Mouse (Mus musculus): Measurements from ENCODE around the gene Mymk.

The Mymk gene

GRCm38 (mm10) chr2:27078312-27078711 lies 6.3 kb upstream of the Mymk start:
- no peak for DNase-seq (ENCODE audit: low read depth)

DNA sequence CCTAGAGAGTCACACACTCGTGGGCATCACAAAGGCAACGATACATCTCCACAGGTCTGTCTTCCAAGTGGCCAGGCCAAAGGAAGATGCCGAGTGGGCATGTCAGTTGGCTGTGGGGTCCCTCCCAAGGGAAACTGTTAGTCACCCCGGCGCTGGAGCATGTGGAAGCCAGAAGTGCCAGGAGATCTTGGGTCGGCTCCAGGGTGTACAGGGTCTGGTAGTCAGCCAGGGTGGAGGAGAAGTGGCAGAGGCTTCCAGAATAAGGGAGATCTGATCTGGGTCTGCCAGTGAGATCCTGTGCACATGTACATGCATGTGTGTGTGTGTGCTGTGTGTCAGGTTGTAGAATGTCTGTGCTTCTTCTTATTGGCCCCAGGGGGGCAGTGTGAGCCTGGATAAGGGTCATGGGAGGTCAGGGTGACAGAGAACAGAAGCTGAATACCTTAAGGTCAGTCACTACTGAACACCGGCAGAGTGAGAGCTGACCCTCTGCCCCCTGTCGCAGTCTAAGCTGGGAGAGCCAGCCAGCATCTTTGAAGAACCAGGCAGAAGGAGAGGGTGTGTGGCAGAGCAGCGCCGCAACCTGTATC lies 5.8 kb upstream of the Mymk start:
- no peak for DNase-seq (ENCODE audit: low read depth)

GRCm38 (mm10) chr2:27075485-27075884 lies 3.5 kb upstream of the Mymk start:
- peak; percentile 37 for DNase-seq (ENCODE audit: low read depth)

DNA sequence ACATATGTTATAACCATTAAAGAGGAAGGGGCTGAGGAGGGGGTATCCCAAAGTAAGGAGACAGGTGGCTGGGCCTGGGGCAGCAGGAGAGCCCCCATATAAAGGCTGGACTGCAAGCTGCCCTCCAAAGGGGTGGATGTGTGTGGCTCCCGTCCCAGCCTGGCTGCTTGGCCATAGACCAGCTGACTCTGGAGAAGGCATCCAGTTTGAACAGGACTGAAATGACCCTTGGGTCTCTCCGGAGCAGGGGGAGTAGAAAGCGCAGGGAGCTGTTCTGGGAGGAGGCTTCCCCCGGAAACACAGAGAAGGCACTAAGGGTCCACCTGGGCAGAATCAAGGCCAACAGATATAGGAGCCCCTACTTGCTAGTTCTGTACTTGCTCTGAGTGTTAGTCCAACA lies 2.8 kb upstream of the Mymk start:
- DNase-seq (ENCODE audit: low read depth) = no peak

GRCm38 (mm10) chr2:27073407-27073806 lies 1.4 kb upstream of the Mymk start:
- no peak for DNase-seq (ENCODE audit: low read depth)

- DNase-seq (ENCODE audit: low read depth) = no peak
Measured at GRCm38 (mm10) chr2:27071137-27071536, 842 bp downstream of the Mymk start.

GRCm38 (mm10) chr2:27070247-27070813 lies 1.6 kb downstream of the Mymk start:
- no peak for DNase-seq (ENCODE audit: low read depth)

GRCm38 (mm10) chr2:27069646-27070045 lies 2.3 kb downstream of the Mymk start:
- no peak for DNase-seq (ENCODE audit: low read depth)

GRCm38 (mm10) chr2:27067996-27068395 lies 4.0 kb downstream of the Mymk start:
- DNase-seq (ENCODE audit: low read depth) = no peak

- no peak for DNase-seq (ENCODE audit: low read depth)
Measured at GRCm38 (mm10) chr2:27067124-27067523, 4.9 kb downstream of the Mymk start.

DNA sequence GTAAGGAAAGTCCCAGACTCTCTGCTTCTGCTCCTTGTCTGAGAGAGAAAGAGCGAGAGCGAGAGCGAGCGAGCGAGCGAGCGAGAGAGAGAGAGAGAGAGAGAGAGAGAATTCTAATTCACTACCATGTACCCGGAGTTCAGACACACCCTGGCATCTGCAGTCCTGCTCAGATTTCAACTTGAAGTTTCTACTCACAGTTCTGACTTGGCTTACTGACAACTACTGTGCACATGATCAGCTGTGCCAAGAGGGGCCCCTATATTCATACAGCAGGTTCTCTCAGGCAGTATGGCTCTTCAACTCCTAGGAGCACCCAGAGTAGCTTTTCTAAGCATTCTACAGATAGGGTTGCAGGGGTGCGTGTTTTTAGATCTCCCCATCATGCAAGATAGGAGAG lies 12.8 kb downstream of the Mymk start:
- DNase-seq (ENCODE audit: low read depth) = no peak

DNA sequence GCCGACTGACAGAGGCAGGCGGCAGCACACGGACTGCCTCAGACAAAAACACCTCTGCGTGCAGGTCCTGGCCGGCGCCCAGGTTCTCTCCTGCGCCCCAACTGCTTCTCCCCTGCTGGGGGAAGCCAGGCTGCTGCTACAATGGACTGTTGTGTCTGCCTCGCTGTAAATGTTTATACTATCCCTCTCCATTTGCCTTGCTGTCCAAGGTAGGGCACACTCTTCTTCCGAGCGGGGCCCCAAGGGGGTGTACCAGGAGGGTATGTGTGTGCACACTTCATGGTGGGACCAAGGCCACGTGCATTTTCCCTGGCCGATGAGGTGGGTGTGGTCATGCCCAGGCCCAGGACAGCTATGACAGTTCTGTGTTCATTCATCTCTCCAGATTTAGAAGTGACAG lies 13.2 kb downstream of the Mymk start:
- no peak for DNase-seq (ENCODE audit: low read depth)

DNA sequence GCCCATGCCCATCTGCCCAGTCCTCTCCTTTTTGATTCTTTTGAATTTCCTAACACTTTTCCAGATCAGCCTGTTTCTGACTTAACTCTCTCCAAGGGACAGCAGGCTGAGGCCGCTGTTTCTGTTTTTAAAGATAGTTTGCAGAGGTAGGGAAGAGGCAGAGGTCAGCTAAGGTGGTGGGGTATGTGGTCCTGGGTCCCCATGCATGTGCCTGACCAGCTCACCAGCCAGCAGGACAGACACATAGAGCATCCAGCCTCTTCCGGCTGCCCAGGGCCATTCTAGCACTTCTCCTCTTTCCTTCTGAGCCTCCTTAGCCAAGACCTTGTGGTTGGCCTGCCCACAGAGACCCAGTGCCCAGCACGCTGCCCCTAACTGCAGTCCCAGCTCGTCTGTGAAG lies 13.7 kb downstream of the Mymk start:
- no peak for DNase-seq (ENCODE audit: low read depth)

DNA sequence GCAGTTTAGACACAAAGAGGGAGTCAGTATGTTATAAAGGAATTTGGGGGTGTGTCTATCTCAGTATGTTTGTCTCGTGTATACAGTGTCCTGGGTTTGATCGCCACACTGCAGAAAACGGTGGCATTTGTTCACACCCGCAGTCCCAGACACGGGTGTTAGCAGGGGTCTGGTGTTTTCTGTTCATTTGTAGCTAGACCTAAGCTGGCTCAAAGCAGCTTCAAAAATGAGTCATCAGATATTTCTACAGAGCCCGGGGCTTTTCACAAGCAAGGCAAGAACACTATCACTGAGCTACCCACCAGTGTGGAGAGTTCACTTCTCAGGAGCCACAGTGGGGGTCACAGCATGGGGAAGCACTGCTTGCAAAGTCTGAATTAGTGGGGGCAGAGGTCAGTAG lies 22.6 kb downstream of the Mymk start:
- no peak for DNase-seq (ENCODE audit: low read depth)

DNA sequence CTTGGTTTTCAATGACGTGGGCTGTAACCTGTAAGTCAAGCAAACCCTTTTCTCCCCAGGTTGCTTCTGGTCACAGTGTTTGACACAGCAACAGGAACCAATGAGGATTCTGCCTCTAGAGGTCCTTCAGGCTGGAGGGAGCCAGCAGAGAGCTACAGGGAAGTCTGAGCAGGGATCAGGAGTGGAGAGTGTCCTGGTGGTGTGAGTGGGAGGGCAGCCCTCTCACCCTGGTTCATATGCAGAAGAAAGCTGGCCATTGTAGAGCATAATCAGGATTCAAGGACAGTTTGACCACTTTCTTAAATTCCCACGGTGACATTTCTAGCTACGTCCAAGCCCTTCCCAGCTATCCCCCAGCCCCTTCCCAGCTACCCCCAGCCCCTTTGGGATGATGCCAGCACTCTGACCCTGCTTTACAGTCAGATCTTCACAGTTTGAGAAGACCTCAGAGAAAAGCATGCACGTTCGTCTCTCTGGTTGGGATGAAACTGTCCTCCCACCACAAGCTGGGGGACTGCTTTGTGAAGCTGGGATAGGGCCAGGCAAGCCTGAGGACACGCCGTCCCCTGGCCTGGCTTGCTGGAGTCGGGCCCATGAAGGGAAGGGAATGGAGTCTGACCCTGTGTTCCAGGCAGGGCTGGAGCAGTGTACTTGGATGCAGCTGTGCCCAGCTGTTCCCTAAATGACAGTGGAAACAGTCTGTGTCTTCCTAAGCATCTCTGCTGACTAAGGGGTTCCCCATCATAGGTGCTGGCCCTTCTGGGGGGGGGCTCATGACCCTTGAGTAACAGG lies 25.8 kb downstream of the Mymk start:
- DNase-seq (ENCODE audit: low read depth) = no peak

DNA sequence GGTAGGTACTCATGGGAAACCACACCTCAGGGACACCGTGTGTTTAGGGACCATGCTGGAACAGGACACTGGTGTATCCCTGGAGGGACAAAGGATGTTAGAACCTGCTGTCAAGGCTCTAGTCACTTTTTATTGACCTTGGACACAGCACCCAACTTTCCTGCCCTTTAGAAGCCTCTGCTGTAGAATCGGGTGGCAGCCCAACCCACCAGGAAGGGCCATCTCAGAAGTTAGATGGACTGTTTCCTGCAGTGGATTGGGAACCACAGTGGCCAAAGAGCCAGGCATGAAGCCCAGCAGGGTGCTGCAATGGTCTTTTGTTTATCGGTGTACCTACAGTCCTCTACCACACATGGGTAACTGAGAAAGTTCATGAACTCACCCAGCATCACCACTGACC lies 27.3 kb downstream of the Mymk start:
- no peak for DNase-seq (ENCODE audit: low read depth)

GRCm38 (mm10) chr2:27044166-27044565 lies 27.8 kb downstream of the Mymk start:
- no peak for DNase-seq (ENCODE audit: low read depth)

DNA sequence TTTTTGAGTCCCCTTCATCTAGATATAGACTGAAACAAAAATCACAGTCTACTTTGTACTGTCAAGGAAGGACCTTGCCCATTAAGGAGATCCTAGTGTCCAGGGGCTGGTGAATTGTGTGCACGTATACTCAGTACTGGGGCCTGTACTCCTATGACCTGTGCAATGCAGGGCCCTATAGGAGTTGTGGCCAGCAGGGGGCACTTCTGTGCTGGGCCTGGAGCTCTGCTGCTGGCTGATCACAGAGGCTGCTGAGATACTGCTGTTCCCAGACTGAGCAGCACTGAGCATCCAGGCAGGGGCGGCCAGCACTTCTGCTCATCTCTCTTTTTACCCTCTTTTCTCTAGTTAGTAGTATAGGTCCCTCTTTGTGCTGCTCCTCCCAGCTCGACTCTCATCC lies 28.5 kb downstream of the Mymk start:
- DNase-seq (ENCODE audit: low read depth) = no peak

GRCm38 (mm10) chr2:27042131-27042844 lies 29.7 kb downstream of the Mymk start:
- DNase-seq (ENCODE audit: low read depth) = no peak

- no peak for DNase-seq (ENCODE audit: low read depth)
Measured at GRCm38 (mm10) chr2:27039286-27039685, 32.7 kb downstream of the Mymk start.

GRCm38 (mm10) chr2:27038596-27038995 lies 33.4 kb downstream of the Mymk start:
- DNase-seq (ENCODE audit: low read depth) = peak; percentile 67

DNA sequence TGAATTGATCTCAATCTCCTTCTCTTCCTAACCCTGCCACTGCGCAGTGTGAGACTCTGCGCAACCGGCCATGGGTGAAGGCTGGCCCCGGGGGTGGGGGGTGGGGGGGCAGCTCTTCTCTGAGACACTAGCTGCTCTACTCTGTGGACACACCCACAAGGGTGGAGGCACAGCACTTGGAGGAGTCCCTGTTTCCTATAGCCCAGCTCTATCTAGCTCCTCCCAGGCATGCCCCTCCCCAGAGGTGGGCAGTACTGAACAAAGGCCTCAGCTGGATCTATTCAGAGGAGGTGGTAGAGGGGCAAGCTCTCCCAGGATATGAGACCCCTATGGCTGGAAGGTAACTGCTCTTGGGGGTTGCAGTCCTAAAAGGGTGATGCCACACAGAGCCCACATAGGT lies 35.0 kb downstream of the Mymk start:
- no peak for DNase-seq (ENCODE audit: low read depth)

DNA sequence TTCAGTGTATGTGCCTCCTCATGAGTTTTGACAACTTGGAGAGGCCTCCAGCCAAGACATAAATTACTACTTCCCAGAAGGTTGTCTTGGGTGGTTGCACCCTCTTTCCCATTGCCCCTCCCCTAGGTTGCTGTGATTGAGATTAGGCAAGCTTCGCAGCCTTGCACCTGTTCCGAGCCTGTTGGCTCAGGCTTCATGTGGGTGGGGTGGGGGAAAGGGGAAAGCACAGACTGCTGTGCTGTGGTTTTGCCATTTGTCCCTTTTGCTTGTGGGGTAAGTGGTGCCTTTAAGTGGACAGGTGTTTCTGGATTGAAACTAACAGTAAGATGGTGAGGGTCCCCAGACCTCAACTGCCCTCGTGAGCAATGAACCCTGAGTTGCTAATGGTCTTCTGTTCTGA lies 36.0 kb downstream of the Mymk start:
- no peak for DNase-seq (ENCODE audit: low read depth)
